Mouse (Mus musculus): ENCODE results near the gene Cass4. TPM values are rescaled to one million over a fixed set of nuclear protein-coding genes. Genes with fewer than 3 reads are reported as not detected.

The Cass4 gene
- polyA plus RNA-seq, 1 experiment from 2014 or later = 0.14 TPM

GRCm38 (mm10) chr2:172416218-172416617, 22.6 kb downstream of the Cass4 start:
- H3K4me3 ChIP-seq = no peak overlapping the region
- 64% methylated on average over 12 of the region's 12 CpGs for WGBS
- no peak for DNase-seq (ENCODE audit: low spot score)
- no peak overlapping the region for H3K27ac ChIP-seq (replicated peaks)
- no peaks in the 10 kb centered on the region for H3K27me3 ChIP-seq (replicated peaks; ENCODE audit: low read depth, poor library complexity, severe bottlenecking)
- no peaks in the 10 kb centered on the region for H3K9me3 ChIP-seq
- H3K4me1 ChIP-seq = peaks cover 24% of the 10 kb centered on the region
- no peaks in the 10 kb centered on the region for H3K36me3 ChIP-seq (replicated peaks)

GRCm38 (mm10) chr2:172416876-172417275, 23.3 kb downstream of the Cass4 start:
- no peak overlapping the region for H3K27ac ChIP-seq (replicated peaks)
- H3K4me1 ChIP-seq = peaks cover 22% of the 10 kb centered on the region
- no peaks in the 10 kb centered on the region for H3K27me3 ChIP-seq (replicated peaks; ENCODE audit: low read depth, poor library complexity, severe bottlenecking)
- no peak overlapping the region for H3K4me3 ChIP-seq
- no peaks in the 10 kb centered on the region for H3K36me3 ChIP-seq (replicated peaks)
- WGBS = 86% methylated on average over 5 of the region's 5 CpGs
- no peaks in the 10 kb centered on the region for H3K9me3 ChIP-seq
- no peak for DNase-seq (ENCODE audit: low spot score)

DNA sequence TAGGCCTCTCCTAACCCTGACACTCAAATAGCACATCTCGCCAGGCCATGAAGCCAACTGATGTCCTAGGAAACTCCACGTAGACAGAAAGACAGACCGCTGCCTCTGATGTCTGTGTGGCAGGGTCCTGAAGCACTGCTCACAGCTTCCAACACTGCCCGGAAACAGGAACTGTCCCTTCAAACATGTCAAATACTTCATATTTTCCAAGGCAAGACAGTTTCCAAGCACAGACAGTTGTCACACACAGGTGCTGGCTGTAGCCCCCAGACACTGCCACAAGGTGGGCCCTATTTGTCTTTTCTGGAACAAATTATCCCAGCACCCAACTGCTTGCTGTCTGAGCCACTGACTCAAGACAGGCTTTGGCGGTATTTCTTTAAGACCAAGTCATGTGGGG, 24.6 kb downstream of the Cass4 start:
- no peaks in the 10 kb centered on the region for H3K9me3 ChIP-seq
- H3K4me3 ChIP-seq = no peak overlapping the region
- H3K27me3 ChIP-seq (replicated peaks; ENCODE audit: low read depth, poor library complexity, severe bottlenecking) = no peaks in the 10 kb centered on the region
- no peaks in the 10 kb centered on the region for H3K36me3 ChIP-seq (replicated peaks)
- WGBS = 87% methylated on average over 5 of the region's 5 CpGs
- peaks cover 8% of the 10 kb centered on the region for H3K4me1 ChIP-seq
- no peak overlapping the region for H3K27ac ChIP-seq (replicated peaks)
- no peak for DNase-seq (ENCODE audit: low spot score)

DNA sequence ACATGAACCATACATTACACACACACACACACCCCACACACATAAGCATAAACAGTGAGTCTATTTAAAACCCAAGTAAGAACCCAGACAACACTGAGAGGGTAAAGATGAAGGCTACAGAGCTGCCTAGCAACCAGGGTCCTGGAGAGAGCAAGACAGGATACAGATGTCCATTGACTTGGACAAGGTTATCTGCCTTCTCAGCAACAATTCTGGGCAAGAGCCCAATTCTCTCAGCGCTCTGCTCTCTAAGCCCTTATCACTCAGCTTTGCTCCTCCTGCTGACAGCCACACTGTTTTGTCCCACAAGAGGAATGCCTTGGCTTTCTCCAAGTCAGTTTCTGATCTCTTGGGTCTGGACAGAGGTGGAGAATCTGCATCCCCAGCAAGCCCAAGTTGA, 37.0 kb downstream of the Cass4 start:
- Histone ChIP-seq H3K27me3 (replicated peaks; ENCODE audit: low read depth, poor library complexity, severe bottlenecking) (no peaks in the 10 kb centered on the region), H3K4me1 (no peaks in the 10 kb centered on the region), H3K27ac (replicated peaks) (no peak overlapping the region), H3K4me3 (no peak overlapping the region), H3K9me3 (no peaks in the 10 kb centered on the region), H3K36me3 (replicated peaks) (no peaks in the 10 kb centered on the region)
- no peak for DNase-seq (ENCODE audit: low spot score)
- 83% methylated on average over 1 of the region's 1 CpGs for WGBS

DNA sequence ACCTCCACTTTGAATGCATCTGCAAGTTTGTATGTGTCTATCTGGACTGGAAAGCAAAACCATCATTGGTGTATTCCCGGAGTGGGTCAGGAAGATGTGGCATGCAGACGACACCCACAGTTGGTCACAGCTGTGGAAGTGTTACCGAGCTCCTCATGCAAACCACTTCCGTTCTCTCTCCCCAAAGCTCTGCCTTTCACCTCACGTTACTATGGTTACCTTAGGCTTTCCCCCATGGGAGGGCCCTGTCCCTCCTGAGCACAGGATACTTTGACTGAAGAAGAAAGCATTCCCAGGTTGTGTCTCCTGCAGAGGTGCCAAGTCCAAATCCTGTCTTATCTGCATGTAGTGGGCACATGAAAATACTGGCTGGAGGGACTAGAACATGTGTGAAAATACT, 40.2 kb downstream of the Cass4 start:
- WGBS = 62% methylated on average over 5 of the region's 5 CpGs

GRCm38 (mm10) chr2:172437371-172437952, 43.9 kb downstream of the Cass4 start:
- no peak overlapping the region for H3K27ac ChIP-seq (replicated peaks)
- 71% methylated on average over 16 of the region's 16 CpGs for WGBS
- no peak overlapping the region for H3K4me3 ChIP-seq
- H3K36me3 ChIP-seq (replicated peaks) = no peaks in the 10 kb centered on the region
- no peaks in the 10 kb centered on the region for H3K9me3 ChIP-seq
- H3K27me3 ChIP-seq (replicated peaks; ENCODE audit: low read depth, poor library complexity, severe bottlenecking) = no peaks in the 10 kb centered on the region
- peaks cover 19% of the 10 kb centered on the region for H3K4me1 ChIP-seq
- DNase-seq (ENCODE audit: low spot score) = no peak

More for the DNA sequence above, 40.2 kb downstream of the Cass4 start:
- H3K4me3 ChIP-seq = no peak overlapping the region
- no peak for DNase-seq (ENCODE audit: low spot score)
- no peaks in the 10 kb centered on the region for H3K36me3 ChIP-seq (replicated peaks)
- H3K4me1 ChIP-seq = no peaks in the 10 kb centered on the region
- no peaks in the 10 kb centered on the region for H3K27me3 ChIP-seq (replicated peaks; ENCODE audit: low read depth, poor library complexity, severe bottlenecking)
- H3K9me3 ChIP-seq = no peaks in the 10 kb centered on the region
- H3K27ac ChIP-seq (replicated peaks) = no peak overlapping the region

DNA sequence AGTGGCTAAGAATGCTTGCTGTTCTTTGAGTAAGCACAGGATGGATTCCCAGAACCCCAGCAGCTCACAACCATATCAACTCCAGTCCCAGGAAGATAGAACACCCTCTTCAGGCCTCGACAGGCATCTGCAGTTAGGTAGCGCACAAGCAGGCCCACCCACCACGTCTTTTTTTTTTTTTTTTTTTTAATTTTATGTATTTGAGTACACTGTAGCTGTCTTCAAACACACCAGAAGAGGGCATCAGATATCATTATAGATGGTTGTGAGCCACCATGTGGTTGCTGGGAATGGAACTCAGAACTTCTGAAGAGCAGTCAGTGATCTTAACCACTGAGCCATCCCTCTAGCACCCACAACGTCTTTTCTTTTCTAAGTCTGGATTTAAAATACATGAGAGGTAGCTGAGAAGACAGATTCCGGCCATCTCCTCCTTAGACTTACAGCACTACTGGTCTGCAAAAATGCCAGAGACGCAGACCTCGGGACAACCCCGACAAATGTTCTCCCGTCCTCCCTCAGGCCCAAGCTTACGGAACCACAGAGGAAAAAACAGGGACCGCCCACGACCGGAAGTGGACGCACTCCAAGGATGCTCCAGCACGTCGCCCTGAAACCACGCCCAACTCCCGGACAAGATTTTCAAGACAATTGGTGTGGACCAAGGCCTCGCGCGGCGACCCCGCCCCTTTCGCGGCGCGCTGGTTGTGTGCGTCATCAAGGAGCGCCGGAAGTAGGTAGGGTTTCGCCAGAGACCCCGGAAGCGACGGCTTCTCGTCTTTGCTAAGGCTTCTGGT, 46.4 kb downstream of the Cass4 start, which contains the start of gene Rtf2:
Gene Rtf2, plus strand, starts transcription at position 714 of the 797 bp plus-strand sequence.
- peak; percentile 99 for DNase-seq (ENCODE audit: low spot score)
- peaks cover 9% of the 10 kb centered on the region for H3K36me3 ChIP-seq (replicated peaks)
- WGBS = 2% methylated on average over 35 of the region's 35 CpGs
- H3K4me3 ChIP-seq = peak within 1 kb of the TSS; percentile 71
- H3K9me3 ChIP-seq = no peaks in the 10 kb centered on the region
- peak within 1 kb of the TSS; percentile 53 for H3K27ac ChIP-seq (replicated peaks)
- H3K4me1 ChIP-seq = peaks cover 19% of the 10 kb centered on the region
- no peaks in the 10 kb centered on the region for H3K27me3 ChIP-seq (replicated peaks; ENCODE audit: low read depth, poor library complexity, severe bottlenecking)

GRCm38 (mm10) chr2:172440640-172441005, 47.0 kb downstream of the Cass4 start:
- Histone ChIP-seq H3K27me3 (replicated peaks; ENCODE audit: low read depth, poor library complexity, severe bottlenecking) (no peaks in the 10 kb centered on the region), H3K4me3 (peak overlapping the region; percentile 71), H3K27ac (replicated peaks) (peak overlapping the region; percentile 53), H3K4me1 (peaks cover 19% of the 10 kb centered on the region), H3K36me3 (replicated peaks) (peaks cover 15% of the 10 kb centered on the region), H3K9me3 (no peaks in the 10 kb centered on the region)
- DNase-seq (ENCODE audit: low spot score) = no peak
- under 1% methylated on average over 21 of the region's 21 CpGs for WGBS

DNA sequence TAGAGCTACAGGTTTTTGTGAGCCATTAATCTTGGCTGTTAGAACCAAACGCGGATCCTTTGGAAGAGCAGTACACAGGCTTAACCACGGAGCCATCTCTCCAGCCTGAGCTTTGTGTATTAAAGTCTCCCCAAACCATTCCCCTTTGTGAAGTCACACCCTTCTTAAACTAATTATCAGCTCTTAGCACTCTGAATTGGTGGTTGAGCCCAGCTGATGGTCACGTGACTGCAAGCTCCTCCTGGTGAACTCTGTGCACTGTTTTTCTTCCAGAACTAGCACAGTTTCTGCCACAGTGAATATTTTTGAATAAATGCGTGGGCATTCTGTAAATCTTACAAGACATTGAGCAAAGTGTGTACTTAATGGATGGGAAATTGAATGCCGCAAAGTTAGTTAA, 47.6 kb downstream of the Cass4 start:
- H3K4me3 ChIP-seq = peak overlapping the region; percentile 71
- peaks cover 19% of the 10 kb centered on the region for H3K4me1 ChIP-seq
- H3K9me3 ChIP-seq = no peaks in the 10 kb centered on the region
- H3K27me3 ChIP-seq (replicated peaks; ENCODE audit: low read depth, poor library complexity, severe bottlenecking) = no peaks in the 10 kb centered on the region
- 32% methylated on average over 6 of the region's 6 CpGs for WGBS
- H3K36me3 ChIP-seq (replicated peaks) = peaks cover 20% of the 10 kb centered on the region
- H3K27ac ChIP-seq (replicated peaks) = peak overlapping the region; percentile 53; the same call in 1 of the 2 replicates
- DNase-seq (ENCODE audit: low spot score) = no peak

DNA sequence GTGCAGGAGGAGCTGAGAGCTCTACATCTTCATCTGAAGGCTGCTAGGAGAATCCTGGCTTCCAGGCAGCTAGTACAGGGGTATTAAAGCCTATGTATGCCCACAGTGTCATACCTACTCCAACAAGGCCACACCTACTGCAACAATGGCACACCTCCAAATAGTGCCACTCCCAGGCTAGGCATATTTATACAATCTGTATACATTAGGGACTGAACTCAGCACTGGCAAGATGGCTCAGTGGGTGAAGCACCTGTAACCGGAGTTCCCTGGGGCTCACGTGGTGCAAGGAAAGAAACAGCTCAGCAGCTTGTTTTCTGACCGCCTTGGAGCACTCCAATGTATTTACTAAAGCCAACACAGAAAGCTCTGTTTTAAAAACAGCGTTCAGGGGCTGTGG, 52.0 kb downstream of the Cass4 start:
- peaks cover 65% of the 10 kb centered on the region for H3K36me3 ChIP-seq (replicated peaks)
- WGBS = 91% methylated on average over 4 of the region's 4 CpGs
- peaks cover 12% of the 10 kb centered on the region for H3K4me1 ChIP-seq
- no peak for DNase-seq (ENCODE audit: low spot score)
- H3K9me3 ChIP-seq = no peaks in the 10 kb centered on the region
- H3K27ac ChIP-seq (replicated peaks) = no peak overlapping the region
- no peaks in the 10 kb centered on the region for H3K27me3 ChIP-seq (replicated peaks; ENCODE audit: low read depth, poor library complexity, severe bottlenecking)
- H3K4me3 ChIP-seq = no peak overlapping the region

DNA sequence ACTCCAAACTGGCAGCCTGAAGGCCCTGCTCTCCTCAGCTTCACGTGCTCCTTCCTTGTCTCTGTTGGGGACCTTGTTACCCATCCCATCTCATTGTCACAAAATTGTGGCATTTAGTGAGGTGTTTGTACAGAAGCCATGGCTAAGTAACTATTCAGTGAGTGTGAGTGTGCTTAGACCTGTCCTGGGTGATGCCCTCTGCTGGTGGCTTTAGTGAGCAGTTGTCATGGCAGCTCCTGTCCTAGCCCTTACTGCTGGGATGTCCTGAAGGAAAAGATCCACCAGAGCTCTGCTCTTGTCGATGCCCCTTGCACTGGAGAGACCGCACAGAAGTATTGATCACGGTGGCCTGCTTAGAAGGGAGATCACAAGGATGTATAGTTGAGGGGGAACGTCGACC, 53.7 kb downstream of the Cass4 start:
- DNase-seq (ENCODE audit: low spot score) = no peak
- 90% methylated on average over 6 of the region's 6 CpGs for WGBS
- H3K4me1 ChIP-seq = no peaks in the 10 kb centered on the region
- H3K27me3 ChIP-seq (replicated peaks; ENCODE audit: low read depth, poor library complexity, severe bottlenecking) = no peaks in the 10 kb centered on the region
- H3K4me3 ChIP-seq = no peak overlapping the region
- H3K36me3 ChIP-seq (replicated peaks) = peaks cover 79% of the 10 kb centered on the region
- H3K9me3 ChIP-seq = no peaks in the 10 kb centered on the region
- H3K27ac ChIP-seq (replicated peaks) = no peak overlapping the region

DNA sequence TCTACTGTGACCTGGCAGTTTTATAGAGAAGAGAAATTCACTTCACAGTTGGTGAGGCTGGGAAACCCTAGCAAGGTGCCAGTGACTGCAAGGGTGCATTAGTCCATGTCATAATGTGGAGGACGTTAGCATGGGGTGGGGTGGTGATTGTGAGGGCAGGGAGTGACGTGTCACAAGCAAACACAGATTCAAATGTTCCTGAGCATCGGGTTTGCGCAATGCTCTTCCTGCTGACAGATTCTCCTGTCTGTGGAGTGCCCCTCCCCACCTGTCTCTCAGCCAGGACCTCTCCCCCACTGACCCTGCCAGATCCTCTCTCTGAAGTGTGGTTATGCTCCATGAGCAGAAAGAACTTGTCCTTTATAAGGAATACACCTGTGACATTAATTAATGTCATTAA, 54.7 kb downstream of the Cass4 start:
- peaks cover 89% of the 10 kb centered on the region for H3K36me3 ChIP-seq (replicated peaks)
- H3K4me3 ChIP-seq = no peak overlapping the region
- H3K9me3 ChIP-seq = no peaks in the 10 kb centered on the region
- no peak for DNase-seq (ENCODE audit: low spot score)
- H3K27ac ChIP-seq (replicated peaks) = no peak overlapping the region
- 93% methylated on average over 4 of the region's 4 CpGs for WGBS
- H3K4me1 ChIP-seq = no peaks in the 10 kb centered on the region
- H3K27me3 ChIP-seq (replicated peaks; ENCODE audit: low read depth, poor library complexity, severe bottlenecking) = no peaks in the 10 kb centered on the region

- no peak for DNase-seq (ENCODE audit: low spot score)
- 91% methylated on average over 6 of the region's 6 CpGs for WGBS
- peaks cover 87% of the 10 kb centered on the region for H3K36me3 ChIP-seq (replicated peaks)
- H3K4me1 ChIP-seq = no peaks in the 10 kb centered on the region
- no peaks in the 10 kb centered on the region for H3K27me3 ChIP-seq (replicated peaks; ENCODE audit: low read depth, poor library complexity, severe bottlenecking)
- no peak overlapping the region for H3K4me3 ChIP-seq
- H3K27ac ChIP-seq (replicated peaks) = no peak overlapping the region
- H3K9me3 ChIP-seq = no peaks in the 10 kb centered on the region
Measured at GRCm38 (mm10) chr2:172450640-172451039, 57.0 kb downstream of the Cass4 start.

Data from embryonic facial prominence, embryonic 10.5 days (tissue).